In the genomic region with DNA sequence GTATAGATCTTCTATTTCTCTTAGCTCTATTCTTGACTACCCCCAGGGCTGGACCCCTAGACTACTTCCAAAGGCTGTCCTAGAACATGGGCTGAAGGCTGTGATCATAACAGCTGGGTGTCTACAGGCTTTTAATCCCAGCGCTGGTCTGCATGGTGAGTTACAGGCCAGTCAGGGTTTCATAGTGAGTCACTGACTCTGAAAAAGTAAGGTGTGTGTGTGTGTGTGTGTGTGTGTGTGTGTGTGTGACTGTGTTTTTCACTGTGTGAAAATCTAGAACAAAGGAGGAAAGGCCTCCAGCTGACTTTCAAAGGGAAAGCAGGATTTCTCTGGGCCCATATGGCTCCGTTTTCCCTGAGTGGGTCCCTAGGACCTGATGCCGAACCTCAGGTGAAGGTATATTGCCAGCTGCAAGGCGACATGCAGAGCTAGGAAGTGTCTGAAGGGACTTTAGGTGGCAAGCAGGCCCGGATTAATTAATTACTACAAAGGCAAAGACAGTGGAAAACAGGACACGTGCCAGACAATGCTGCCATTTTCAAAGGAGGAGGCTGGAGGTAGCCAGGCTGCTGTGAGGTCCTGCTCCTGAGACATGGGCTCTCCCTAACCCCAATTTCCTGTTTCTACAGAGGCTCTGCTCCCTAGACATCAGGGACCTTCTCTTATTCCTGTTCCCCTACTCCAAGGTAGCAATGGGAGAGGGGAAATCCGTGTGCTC, we compare ENCODE assay signal across 14 mouse cellular contexts. TPM values are rescaled to one million over a fixed set of nuclear protein-coding genes. Genes with fewer than 3 reads are reported as not detected.
DNase-seq lines count a peak whose midpoint lies in the region; ATAC-seq and TF ChIP-seq lines count a peak whose summit lies in the region.
"Had no signal": no experiment of that assay in that cellular context is flagged by ENCODE, and none has a peak within 500 bp of the region (broad histone marks: within the 10 kb centered on the region; RNA-seq: fewer than 3 reads in every experiment).

No protein-coding gene starts in this region.

- peak overlapping the region; percentile 92 for H3K4me3 ChIP-seq in hindbrain, embryonic 13.5 days
- no peak overlapping the region for H3K4me3 ChIP-seq in hindbrain, embryonic 11.5 days (ENCODE audit: low read depth, low read length)
- H3K4me3 ChIP-seq in forebrain, embryonic 15.5 days, result peak overlapping the region; percentile 93
- H3K4me3 ChIP-seq in kidney, postnatal 0 days (replicated peaks; ENCODE audit: low read depth, low read length), result no peak overlapping the region
- no peak overlapping the region for H3K4me3 ChIP-seq in midbrain, postnatal 0 days (ENCODE audit: low read depth, low read length)
- H3K4me3 ChIP-seq: embryonic facial prominence, embryonic 13.5 days; limb, embryonic 15.5 days had no signal

- H3K4me1 ChIP-seq in hindbrain, embryonic 13.5 days (replicated peaks), result peaks cover 42% of the 10 kb centered on the region
- H3K4me1 ChIP-seq in hindbrain, embryonic 11.5 days (replicated peaks; ENCODE audit: control insufficient read depth, insufficient read depth, low read length), result peaks cover 4% of the 10 kb centered on the region
- peaks cover 34% of the 10 kb centered on the region for H3K4me1 ChIP-seq in forebrain, embryonic 15.5 days
- H3K4me1 ChIP-seq in kidney, postnatal 0 days (replicated peaks; ENCODE audit: insufficient read depth, low read length), result peaks cover 23% of the 10 kb centered on the region; the same call in 1 of the 2 replicates
- H3K4me1 ChIP-seq in midbrain, postnatal 0 days (ENCODE audit: insufficient read depth, low read length), result peaks cover 23% of the 10 kb centered on the region

- H3K27ac ChIP-seq in hindbrain, embryonic 13.5 days, result peak overlapping the region; percentile 67
- H3K27ac ChIP-seq in hindbrain, embryonic 11.5 days (ENCODE audit: low read depth, low read length), result no peak overlapping the region
- H3K27ac ChIP-seq in forebrain, embryonic 15.5 days (replicated peaks), result no peak overlapping the region
- 0 out of 2 replicates have a peak overlapping the region, but pooled peaks have one; percentile 92 for H3K27ac ChIP-seq in kidney, postnatal 0 days
- no peak overlapping the region for H3K27ac ChIP-seq in midbrain, postnatal 0 days (ENCODE audit: low read depth, low read length)
- H3K27ac ChIP-seq: embryonic facial prominence, embryonic 13.5 days; limb, embryonic 15.5 days had no signal

- no peak for TF ChIP-seq CTCF in kidney, postnatal 0 days (IDR thresholded peaks at IDR 0.05; ENCODE audit: low read depth)
- TF ChIP-seq CTCF in midbrain, postnatal 0 days (IDR thresholded peaks at IDR 0.05), result no peak

- DNase-seq in hindbrain, embryonic 11.5 days (ENCODE audit: low spot score), result no peak
- no peak for DNase-seq in kidney, postnatal 0 days (ENCODE audit: low spot score)
- DNase-seq in midbrain, postnatal 0 days (ENCODE audit: low spot score), result no peak
- no peak for DNase-seq in layer of hippocampus, adult 11-12 months (ENCODE audit: low spot score)
- no peak for DNase-seq in cerebellum, postnatal 25 days
- DNase-seq: gastrocnemius, postnatal 14 days; heart, postnatal 14 days; right cerebral cortex, postnatal 4 days; thymus, adult 18-20 months had no signal

- no peaks in the 10 kb centered on the region for H3K9me3 ChIP-seq in hindbrain, embryonic 13.5 days
- H3K9me3 ChIP-seq in hindbrain, embryonic 11.5 days (ENCODE audit: control insufficient read depth, low read length), result no peaks in the 10 kb centered on the region
- no peaks in the 10 kb centered on the region for H3K9me3 ChIP-seq in forebrain, embryonic 15.5 days
- H3K9me3 ChIP-seq in kidney, postnatal 0 days (replicated peaks; ENCODE audit: low read length), result no peaks in the 10 kb centered on the region
- no peaks in the 10 kb centered on the region for H3K9me3 ChIP-seq in midbrain, postnatal 0 days (ENCODE audit: low read length)
- H3K9me3 ChIP-seq: embryonic facial prominence, embryonic 13.5 days; limb, embryonic 15.5 days had no signal

- WGBS in hindbrain, embryonic 13.5 days, result 42% methylated on average over 7 of the region's 7 CpGs
- 53% methylated on average over 7 of the region's 7 CpGs for WGBS in hindbrain, embryonic 11.5 days
- 43% methylated on average over 7 of the region's 7 CpGs for WGBS in forebrain, embryonic 15.5 days
- 57% methylated on average over 7 of the region's 7 CpGs for WGBS in kidney, postnatal 0 days
- 45% methylated on average over 7 of the region's 7 CpGs for WGBS in midbrain, postnatal 0 days

- peaks cover 5% of the 10 kb centered on the region; the same call in 1 of the 2 replicates for H3K36me3 ChIP-seq in hindbrain, embryonic 13.5 days
- H3K36me3 ChIP-seq in hindbrain, embryonic 11.5 days (ENCODE audit: control insufficient read depth, insufficient read depth, low read length), result no peaks in the 10 kb centered on the region
- H3K36me3 ChIP-seq in forebrain, embryonic 15.5 days, result no peaks in the 10 kb centered on the region
- no peaks in the 10 kb centered on the region for H3K36me3 ChIP-seq in kidney, postnatal 0 days (ENCODE audit: insufficient read depth, low read length)
- H3K36me3 ChIP-seq in midbrain, postnatal 0 days (ENCODE audit: insufficient read depth, low read length), result 0 out of 2 replicates have a peak, but pooled peaks cover 4% of the 10 kb centered on the region
- H3K36me3 ChIP-seq: embryonic facial prominence, embryonic 13.5 days; limb, embryonic 15.5 days had no signal

- H3K9ac ChIP-seq in hindbrain, embryonic 13.5 days, result peak overlapping the region; percentile 99
- H3K9ac ChIP-seq in hindbrain, embryonic 11.5 days (ENCODE audit: low read depth, low read length), result no peak overlapping the region
- no peak overlapping the region for H3K9ac ChIP-seq in forebrain, embryonic 15.5 days (replicated peaks)
- H3K9ac ChIP-seq in kidney, postnatal 0 days (ENCODE audit: low read depth, low read length), result no peak overlapping the region
- H3K9ac ChIP-seq in midbrain, postnatal 0 days (replicated peaks; ENCODE audit: low read length, poor library complexity, severe bottlenecking), result 0 out of 2 replicates have a peak overlapping the region, but pooled peaks have one; percentile 0
- H3K9ac ChIP-seq: embryonic facial prominence, embryonic 13.5 days; limb, embryonic 15.5 days had no signal

- no peaks in the 10 kb centered on the region for H3K27me3 ChIP-seq in hindbrain, embryonic 13.5 days
- H3K27me3 ChIP-seq in hindbrain, embryonic 11.5 days (ENCODE audit: control insufficient read depth, insufficient read depth, low read length), result no peaks in the 10 kb centered on the region
- H3K27me3 ChIP-seq in forebrain, embryonic 15.5 days, result no peaks in the 10 kb centered on the region
- H3K27me3 ChIP-seq in kidney, postnatal 0 days (ENCODE audit: insufficient read depth, low read length), result no peaks in the 10 kb centered on the region
- H3K27me3 ChIP-seq in midbrain, postnatal 0 days (ENCODE audit: insufficient read depth, low read length), result no peaks in the 10 kb centered on the region
- H3K27me3 ChIP-seq: embryonic facial prominence, embryonic 13.5 days; limb, embryonic 15.5 days had no signal

- no peak for ATAC-seq in hindbrain, embryonic 13.5 days (ENCODE audit: low FRiP score)
- no peak for ATAC-seq in hindbrain, embryonic 11.5 days (ENCODE audit: low FRiP score)
- ATAC-seq in forebrain, embryonic 15.5 days (replicated peaks), result no peak
- ATAC-seq in kidney, postnatal 0 days (replicated peaks; ENCODE audit: low FRiP score, low read depth), result no peak
- no peak for ATAC-seq in midbrain, postnatal 0 days (ENCODE audit: low FRiP score)
- ATAC-seq in frontal cortex, adult (ENCODE audit: low TSS enrichment), result no peak

- H3K4me2 ChIP-seq in hindbrain, embryonic 13.5 days, result peak overlapping the region; percentile 98
- no peak overlapping the region for H3K4me2 ChIP-seq in hindbrain, embryonic 11.5 days (replicated peaks; ENCODE audit: low read depth, low read length)
- peak overlapping the region; percentile 76 for H3K4me2 ChIP-seq in forebrain, embryonic 15.5 days (replicated peaks)
- peak overlapping the region; percentile 18; the same call in 1 of the 2 replicates for H3K4me2 ChIP-seq in kidney, postnatal 0 days (ENCODE audit: low read length)
- peak overlapping the region; percentile 95 for H3K4me2 ChIP-seq in midbrain, postnatal 0 days (ENCODE audit: low read depth, low read length, poor library complexity, severe bottlenecking)
- H3K4me2 ChIP-seq: limb, embryonic 15.5 days had no signal

RNA-seq across cellular contexts. Expression of gene Mgat4b, which starts 12.0 kb away (rescaled TPM):
- polyA plus RNA-seq in hindbrain, embryonic 13.5 days (2015; fragmentation: Nextera tagmentation; extraction: Ambion mirVana), result 30.4 and 36.6 TPM in 2 replicates
- polyA plus RNA-seq in hindbrain, embryonic 11.5 days (2014; fragmentation: Nextera tagmentation; extraction: Ambion mirVana), result 17.9 and 19.6 TPM in 2 replicates
- polyA plus RNA-seq in forebrain, embryonic 15.5 days (2015; fragmentation: Nextera tagmentation; extraction: Ambion mirVana), result 40.3 and 46.3 TPM in 2 replicates
- 53.4 and 62.1 TPM in 2 replicates for polyA plus RNA-seq in kidney, postnatal 0 days (2015; fragmentation: Nextera tagmentation; extraction: Ambion mirVana)
- 115 and 152 TPM in 2 replicates for total RNA-seq in midbrain, postnatal 0 days (2014; rRNA removed)
- 77.3 and 77.9 TPM in 2 replicates for polyA plus RNA-seq in midbrain, postnatal 0 days (2015; fragmentation: Nextera tagmentation; extraction: Ambion mirVana)

RNA-seq across cellular contexts. Expression of gene Sqstm1, which starts 12.1 kb away (rescaled TPM):
- polyA plus RNA-seq in hindbrain, embryonic 13.5 days (2015; fragmentation: Nextera tagmentation; extraction: Ambion mirVana), result 318 and 320 TPM in 2 replicates
- polyA plus RNA-seq in hindbrain, embryonic 11.5 days (2014; fragmentation: Nextera tagmentation; extraction: Ambion mirVana), result 165 and 188 TPM in 2 replicates
- 285 and 303 TPM in 2 replicates for polyA plus RNA-seq in forebrain, embryonic 15.5 days (2015; fragmentation: Nextera tagmentation; extraction: Ambion mirVana)
- 326 and 333 TPM in 2 replicates for polyA plus RNA-seq in kidney, postnatal 0 days (2015; fragmentation: Nextera tagmentation; extraction: Ambion mirVana)
- total RNA-seq in midbrain, postnatal 0 days (2014; rRNA removed), result 314 and 335 TPM in 2 replicates
- polyA plus RNA-seq in midbrain, postnatal 0 days (2015; fragmentation: Nextera tagmentation; extraction: Ambion mirVana), result 455 and 484 TPM in 2 replicates

RNA-seq across cellular contexts. Expression of gene Ltc4s, which starts 15.7 kb away (rescaled TPM):
- 1.4 and 2.3 TPM in 2 replicates for polyA plus RNA-seq in hindbrain, embryonic 13.5 days (2015; fragmentation: Nextera tagmentation; extraction: Ambion mirVana)
- polyA plus RNA-seq in hindbrain, embryonic 11.5 days (2014; fragmentation: Nextera tagmentation; extraction: Ambion mirVana), result 0.94 and 1.3 TPM in 2 replicates
- polyA plus RNA-seq in forebrain, embryonic 15.5 days (2015; fragmentation: Nextera tagmentation; extraction: Ambion mirVana), result 2.4 and 3.1 TPM in 2 replicates
- polyA plus RNA-seq in kidney, postnatal 0 days (2015; fragmentation: Nextera tagmentation; extraction: Ambion mirVana), result 8.5 and 9.6 TPM in 2 replicates
- total RNA-seq in midbrain, postnatal 0 days (2014; rRNA removed), result 3.5 and 21.3 TPM in 2 replicates
- 5.3 and 6.0 TPM in 2 replicates for polyA plus RNA-seq in midbrain, postnatal 0 days (2015; fragmentation: Nextera tagmentation; extraction: Ambion mirVana)

RNA-seq across cellular contexts. Expression of gene Mrnip, which starts 48.5 kb away (rescaled TPM):
- polyA plus RNA-seq in hindbrain, embryonic 13.5 days (2015; fragmentation: Nextera tagmentation; extraction: Ambion mirVana), result 30.2 and 30.6 TPM in 2 replicates
- 21.9 and 22.4 TPM in 2 replicates for polyA plus RNA-seq in hindbrain, embryonic 11.5 days (2014; fragmentation: Nextera tagmentation; extraction: Ambion mirVana)
- polyA plus RNA-seq in forebrain, embryonic 15.5 days (2015; fragmentation: Nextera tagmentation; extraction: Ambion mirVana), result 28.6 and 31.9 TPM in 2 replicates
- 20.8 and 22.9 TPM in 2 replicates for polyA plus RNA-seq in kidney, postnatal 0 days (2015; fragmentation: Nextera tagmentation; extraction: Ambion mirVana)
- 37.1 and 41.3 TPM in 2 replicates for total RNA-seq in midbrain, postnatal 0 days (2014; rRNA removed)
- polyA plus RNA-seq in midbrain, postnatal 0 days (2015; fragmentation: Nextera tagmentation; extraction: Ambion mirVana), result 37.9 and 40.7 TPM in 2 replicates

Comparison
In these comparisons a context has a peak if more than half of its experiments do, and no peak if none do; other contexts are left out.
1. H3K27ac ChIP-seq: peak in hindbrain, embryonic 13.5 days (single experiment) and kidney, postnatal 0 days (single experiment); none in hindbrain, embryonic 11.5 days (single experiment), forebrain, embryonic 15.5 days (single experiment) and midbrain, postnatal 0 days (single experiment).
2. H3K4me3 ChIP-seq: peak in hindbrain, embryonic 13.5 days (single experiment) and forebrain, embryonic 15.5 days (single experiment); none in hindbrain, embryonic 11.5 days (single experiment), kidney, postnatal 0 days (single experiment) and midbrain, postnatal 0 days (single experiment).
3. H3K9ac ChIP-seq: peak in hindbrain, embryonic 13.5 days (single experiment) and midbrain, postnatal 0 days (single experiment); none in hindbrain, embryonic 11.5 days (single experiment), forebrain, embryonic 15.5 days (single experiment) and kidney, postnatal 0 days (single experiment).